Mouse (Mus musculus) lung, embryonic 16.5 days (tissue): ENCODE measurements at regions not wholly inside any gene's neighbourhood (a gene's known extent, or its start where the extent isn't known, plus 50 kb on each side); places are given as distances from the start of the nearest gene placed in this dataset.

Experiments
- ATAC-seq: fragments of 200-750 bp; cut with Nextera tagmentation; 2 replicates; pipeline ENCODE4 v1.8.0; 2017; ENCODE audit warnings: low read depth, mild to moderate bottlenecking, moderate library complexity
- H3K27ac ChIP-seq: fragments of 300-500 bp; sonication (generic); 2 replicates; pipeline ENCODE4 v1.5.1; 2014; ENCODE audit warnings: mild to moderate bottlenecking, control low read depth, low read length
- H3K27me3 ChIP-seq: fragments of 300-500 bp; sonication (generic); 2 replicates; pipeline ENCODE4 v1.6.1; 2014; ENCODE audit warnings: low read depth, low read length, mixed read lengths; ENCODE audit not compliant: control insufficient read depth, insufficient read depth
- H3K36me3 ChIP-seq: fragments of 300-500 bp; sonication (generic); 2 replicates; pipeline ENCODE4 v1.6.1; 2014; ENCODE audit warnings: low read length; ENCODE audit not compliant: control insufficient read depth, insufficient read depth
- H3K4me1 ChIP-seq: fragments of 300-500 bp; sonication (generic); replicated peaks from 2 replicates; pipeline ENCODE4 v1.6.1; 2014; ENCODE audit warnings: low read length, mixed read lengths; ENCODE audit not compliant: control insufficient read depth, insufficient read depth
- H3K4me2 ChIP-seq: fragments of 300-500 bp; sonication (generic); 2 replicates; pipeline ENCODE4 v1.6.1; 2014; ENCODE audit warnings: low read depth, low read length, control low read depth
- H3K4me3 ChIP-seq: fragments of 300-500 bp; sonication (generic); 2 replicates; pipeline ENCODE4 v1.5.1; 2014; ENCODE audit warnings: mild to moderate bottlenecking, low read length, control low read depth
- H3K9ac ChIP-seq: fragments of 300-500 bp; sonication (generic); 2 replicates; pipeline ENCODE4 v1.6.1; 2014; ENCODE audit warnings: low read length, control low read depth
- H3K9me3 ChIP-seq: fragments of 300-500 bp; sonication (generic); 2 replicates; pipeline ENCODE4 v1.6.1; 2016; ENCODE audit warnings: low read length; ENCODE audit not compliant: control insufficient read depth
- WGBS: fragments of 180-500 bp; shearing (Covaris S2); extraction: QIAGEN DNeasy Blood & Tissue Kit; methylation state at CpG from one replicate; pipeline ENCODE4 v1.1.7; 2014; 5-methylcytosine and 5-hydroxymethylcytosine counted together

- Histone ChIP-seq H3K4me2 (no peak overlapping the region), H3K9ac (no peak overlapping the region), H3K27me3 (no peaks in the 10 kb centered on the region), H3K27ac (no peak overlapping the region), H3K4me3 (no peak overlapping the region), H3K9me3 (no peaks in the 10 kb centered on the region), H3K4me1 (no peaks in the 10 kb centered on the region), H3K36me3 (no peaks in the 10 kb centered on the region)
- ATAC-seq = no peak
- 65% methylated on average over 6 of the region's 6 CpGs for WGBS
Measured at GRCm38 (mm10) chr13:111099252-111099651, 155.6 kb upstream of the Actbl2 start.

- no peak overlapping the region for H3K4me3 ChIP-seq
- no peaks in the 10 kb centered on the region for H3K36me3 ChIP-seq
- H3K9ac ChIP-seq = no peak overlapping the region
- no peaks in the 10 kb centered on the region for H3K9me3 ChIP-seq
- no peak for ATAC-seq
- no peak overlapping the region for H3K4me2 ChIP-seq
- H3K27me3 ChIP-seq = no peaks in the 10 kb centered on the region
- no peaks in the 10 kb centered on the region for H3K4me1 ChIP-seq
- no peak overlapping the region for H3K27ac ChIP-seq
- WGBS = 65% methylated on average over 1 of the region's 1 CpGs
Measured at GRCm38 (mm10) chr13:111100448-111100847, 154.4 kb upstream of the Actbl2 start.

DNA sequence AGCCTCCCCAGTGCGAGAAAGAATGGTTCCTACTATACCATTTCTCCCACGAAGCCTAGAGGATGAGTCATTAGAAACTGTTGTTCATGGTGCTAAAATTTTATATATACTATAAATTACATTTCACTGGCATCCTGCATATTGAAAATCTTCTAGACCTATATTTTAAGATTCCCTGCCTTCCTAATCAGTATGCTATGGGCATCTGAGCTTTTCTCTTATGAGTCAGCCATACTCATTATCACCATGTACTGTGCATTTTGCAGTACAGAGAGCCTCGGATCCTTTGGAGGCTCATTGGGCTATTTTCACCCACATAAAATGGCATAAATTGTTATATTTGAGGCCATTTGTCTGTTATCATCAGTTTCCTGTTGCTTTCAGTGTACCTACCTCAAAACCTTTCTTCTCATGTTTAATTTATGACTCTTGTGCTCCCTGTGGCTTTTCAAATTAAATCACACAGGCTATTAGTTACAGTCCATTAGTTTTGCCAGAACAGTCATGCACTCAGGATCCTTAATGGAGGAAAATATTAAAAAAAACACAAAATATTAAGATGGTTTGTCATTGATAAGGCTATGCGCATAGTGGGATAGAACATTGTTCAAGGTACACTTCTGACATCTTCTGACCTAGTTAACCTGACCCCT, 150.1 kb upstream of the Actbl2 start:
- WGBS = 91% methylated on average over 4 of the region's 4 CpGs
- H3K27ac ChIP-seq = no peak overlapping the region

GRCm38 (mm10) chr13:111131108-111131507, 123.7 kb upstream of the Actbl2 start:
- Histone ChIP-seq H3K4me2 (no peak overlapping the region), H3K36me3 (no peaks in the 10 kb centered on the region), H3K27ac (no peak overlapping the region), H3K4me3 (no peak overlapping the region), H3K9me3 (no peaks in the 10 kb centered on the region), H3K27me3 (no peaks in the 10 kb centered on the region), H3K9ac (no peak overlapping the region), H3K4me1 (no peaks in the 10 kb centered on the region)
- ATAC-seq = no peak
- 73% methylated on average over 3 of the region's 3 CpGs for WGBS

More for the DNA sequence above, 150.1 kb upstream of the Actbl2 start:
- Histone ChIP-seq H3K27me3 (no peaks in the 10 kb centered on the region), H3K36me3 (no peaks in the 10 kb centered on the region), H3K9ac (no peak overlapping the region), H3K9me3 (no peaks in the 10 kb centered on the region), H3K4me2 (no peak overlapping the region), H3K4me1 (no peaks in the 10 kb centered on the region), H3K4me3 (no peak overlapping the region)
- no peak for ATAC-seq

DNA sequence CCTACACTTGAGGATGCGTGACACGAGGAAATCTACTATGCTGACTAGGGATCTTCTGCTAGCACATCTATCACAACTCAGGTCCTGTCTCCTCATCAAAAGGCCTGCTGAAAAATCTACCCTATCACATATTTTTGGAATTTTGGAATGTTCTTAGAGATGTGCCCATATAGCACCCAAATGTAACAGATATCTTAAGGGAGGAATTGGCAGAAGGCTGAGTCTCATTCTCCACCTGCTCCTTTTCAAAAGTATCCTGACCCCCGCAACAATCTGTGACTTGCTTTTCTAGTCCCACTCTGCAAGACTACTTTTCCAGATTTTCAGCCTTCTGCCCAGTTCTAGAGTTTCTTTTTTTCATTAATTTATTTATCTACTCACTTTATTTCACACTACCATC, 118.4 kb upstream of the Actbl2 start:
- H3K27ac ChIP-seq = no peak overlapping the region
- no peaks in the 10 kb centered on the region for H3K36me3 ChIP-seq
- H3K27me3 ChIP-seq = no peaks in the 10 kb centered on the region
- no peaks in the 10 kb centered on the region for H3K4me1 ChIP-seq
- ATAC-seq = no peak
- WGBS = 78% methylated on average over 3 of the region's 3 CpGs
- no peaks in the 10 kb centered on the region for H3K9me3 ChIP-seq
- no peak overlapping the region for H3K4me2 ChIP-seq
- no peak overlapping the region for H3K9ac ChIP-seq
- no peak overlapping the region for H3K4me3 ChIP-seq

- Histone ChIP-seq H3K4me1 (no peaks in the 10 kb centered on the region), H3K4me2 (no peak overlapping the region), H3K36me3 (no peaks in the 10 kb centered on the region), H3K4me3 (no peak overlapping the region), H3K27ac (no peak overlapping the region), H3K27me3 (no peaks in the 10 kb centered on the region), H3K9ac (no peak overlapping the region), H3K9me3 (no peaks in the 10 kb centered on the region)
- no peak for ATAC-seq
- WGBS = 74% methylated on average over 7 of the region's 7 CpGs
Measured at GRCm38 (mm10) chr13:111142757-111143420, 111.9 kb upstream of the Actbl2 start.

DNA sequence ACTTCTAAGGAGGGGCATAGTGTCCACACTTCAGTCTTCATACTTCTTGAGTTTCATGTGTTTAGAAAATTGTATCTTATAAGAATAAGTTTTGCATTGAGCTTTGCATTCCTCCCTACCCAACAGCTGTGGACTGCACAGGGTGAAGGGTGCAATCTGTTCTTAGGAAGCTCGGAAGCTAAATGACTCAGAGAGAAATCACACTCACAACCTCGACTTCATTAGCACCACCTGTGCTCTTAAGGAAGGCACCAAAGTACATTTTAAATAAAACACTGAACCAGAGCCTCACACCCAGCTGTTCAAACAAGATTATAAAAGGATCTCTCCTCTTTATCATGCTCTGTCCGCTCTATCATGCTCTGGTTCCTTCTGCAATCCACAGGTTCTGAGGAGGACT, 110.1 kb upstream of the Actbl2 start:
- no peaks in the 10 kb centered on the region for H3K9me3 ChIP-seq
- no peaks in the 10 kb centered on the region for H3K4me1 ChIP-seq
- WGBS = 75% methylated on average over 3 of the region's 3 CpGs
- ATAC-seq = no peak
- no peak overlapping the region for H3K27ac ChIP-seq
- no peak overlapping the region for H3K4me2 ChIP-seq
- no peaks in the 10 kb centered on the region for H3K27me3 ChIP-seq
- no peak overlapping the region for H3K4me3 ChIP-seq
- no peak overlapping the region for H3K9ac ChIP-seq
- H3K36me3 ChIP-seq = no peaks in the 10 kb centered on the region

GRCm38 (mm10) chr13:111157921-111158638, 96.7 kb upstream of the Actbl2 start:
- peak overlapping the region; percentile 30 for H3K27ac ChIP-seq
- peak; percentile 91 for ATAC-seq
- no peak overlapping the region for H3K4me2 ChIP-seq
- peaks cover 4% of the 10 kb centered on the region for H3K4me1 ChIP-seq
- no peak overlapping the region for H3K4me3 ChIP-seq
- no peaks in the 10 kb centered on the region for H3K27me3 ChIP-seq
- WGBS = 36% methylated on average over 14 of the region's 14 CpGs
- H3K9ac ChIP-seq = no peak overlapping the region
- H3K36me3 ChIP-seq = no peaks in the 10 kb centered on the region
- no peaks in the 10 kb centered on the region for H3K9me3 ChIP-seq

DNA sequence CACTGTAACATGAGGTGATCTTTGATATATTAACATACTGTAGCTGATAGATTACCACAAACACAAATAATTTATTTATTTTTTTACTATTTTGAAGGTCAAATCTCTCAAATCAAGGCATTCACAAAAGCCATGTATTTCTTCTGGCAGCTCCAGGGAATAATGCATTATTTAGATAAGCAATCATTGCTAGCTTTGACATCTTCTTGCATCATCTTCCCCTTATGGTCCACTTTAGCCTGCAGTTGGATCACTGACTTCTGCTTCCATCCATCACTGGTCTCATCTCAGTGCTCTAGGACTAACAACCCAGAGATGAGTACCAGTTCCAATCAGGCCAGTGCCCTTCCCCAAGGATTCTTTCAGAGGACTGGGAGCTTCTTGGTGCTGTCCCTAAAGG, 95.3 kb upstream of the Actbl2 start:
- Histone ChIP-seq H3K4me2 (no peak overlapping the region), H3K27me3 (no peaks in the 10 kb centered on the region), H3K9ac (no peak overlapping the region), H3K9me3 (no peaks in the 10 kb centered on the region), H3K4me1 (peaks cover 4% of the 10 kb centered on the region), H3K4me3 (no peak overlapping the region), H3K27ac (no peak overlapping the region), H3K36me3 (no peaks in the 10 kb centered on the region)
- no peak for ATAC-seq
